In the genomic region with DNA sequence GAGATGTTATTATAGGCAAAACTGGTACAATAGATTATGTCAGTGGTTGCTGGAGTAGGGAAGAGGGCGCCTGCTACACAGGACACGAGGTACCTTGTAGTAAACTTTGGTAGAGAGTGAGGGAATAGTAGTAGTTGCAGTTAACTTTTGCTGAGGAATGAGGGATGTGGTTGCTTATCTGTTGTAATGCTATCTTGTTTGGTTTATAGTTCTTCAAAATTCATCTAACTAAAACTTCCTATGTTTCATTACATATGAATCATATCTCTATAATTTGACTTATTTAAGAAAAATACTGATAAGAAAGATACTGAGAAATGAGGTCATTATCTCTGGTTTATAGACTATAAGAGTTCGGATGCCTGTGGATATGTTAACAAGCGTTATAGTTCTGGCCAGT, we compare ENCODE assay signal across 24 mouse cellular contexts.
"Had no signal": no experiment of that assay in that cellular context is flagged by ENCODE, and none has a peak within 500 bp of the region (broad histone marks: within the 10 kb centered on the region; RNA-seq: fewer than 3 reads in every experiment).

No protein-coding gene starts in this region.

- H3K27ac ChIP-seq: embryonic facial prominence, embryonic 10.5 days; embryonic facial prominence, embryonic 12.5 days; embryonic facial prominence, embryonic 13.5 days; embryonic facial prominence, embryonic 15.5 days; forebrain, embryonic 10.5 days; forebrain, embryonic 12.5 days; forebrain, embryonic 13.5 days; forebrain, embryonic 15.5 days; gastrocnemius, adult 2 months; heart, adult 2 months had no signal

- H3K4me1 ChIP-seq: embryonic facial prominence, embryonic 10.5 days; embryonic facial prominence, embryonic 12.5 days; embryonic facial prominence, embryonic 13.5 days; embryonic facial prominence, embryonic 15.5 days; forebrain, embryonic 10.5 days; forebrain, embryonic 12.5 days; forebrain, embryonic 13.5 days; forebrain, embryonic 15.5 days had no signal

- H3K27me3 ChIP-seq: embryonic facial prominence, embryonic 12.5 days; embryonic facial prominence, embryonic 13.5 days; embryonic facial prominence, embryonic 15.5 days; forebrain, embryonic 12.5 days; forebrain, embryonic 13.5 days; forebrain, embryonic 15.5 days had no signal

- H3K4me3 ChIP-seq: embryonic facial prominence, embryonic 10.5 days; embryonic facial prominence, embryonic 12.5 days; embryonic facial prominence, embryonic 13.5 days; embryonic facial prominence, embryonic 15.5 days; erythroblast, embryonic 14.5 days; forebrain, embryonic 10.5 days; forebrain, embryonic 12.5 days; forebrain, embryonic 13.5 days; forebrain, embryonic 15.5 days; gastrocnemius, adult 2 months; heart, adult 2 months had no signal

- H3K9ac ChIP-seq: embryonic facial prominence, embryonic 12.5 days; embryonic facial prominence, embryonic 13.5 days; embryonic facial prominence, embryonic 15.5 days; forebrain, embryonic 12.5 days; forebrain, embryonic 13.5 days; forebrain, embryonic 15.5 days; forebrain, postnatal 0 days had no signal

- H3K9me3 ChIP-seq: embryonic facial prominence, embryonic 10.5 days; embryonic facial prominence, embryonic 12.5 days; embryonic facial prominence, embryonic 13.5 days; embryonic facial prominence, embryonic 15.5 days; forebrain, embryonic 10.5 days; forebrain, embryonic 12.5 days; forebrain, embryonic 13.5 days; forebrain, embryonic 15.5 days had no signal

- DNase-seq: cerebellum, adult 9-10 months; cerebellum, adult 9-11 months; cerebellum, postnatal 10 days; cerebellum, postnatal 14 days; cerebellum, postnatal 25 days; cerebellum, postnatal 36 days; embryo, embryonic 11 days; forebrain, postnatal 0 days; gastrocnemius, adult 2 months; gastrocnemius, postnatal 10 days; gastrocnemius, postnatal 14 days; gastrocnemius, postnatal 25 days; gastrocnemius, postnatal 36 days; heart, adult 18-20 months; heart, adult 2 months had no signal

- H3K4me2 ChIP-seq: embryonic facial prominence, embryonic 12.5 days; embryonic facial prominence, embryonic 13.5 days; embryonic facial prominence, embryonic 15.5 days; forebrain, embryonic 12.5 days; forebrain, embryonic 13.5 days; forebrain, embryonic 15.5 days had no signal
